Mouse (Mus musculus) lung, adult 18-20 months (tissue): ENCODE data around the gene Ncoa4.
A peak's percentile ranks its signal among the peaks of the same experiment; 100 is the strongest.

Experiments
- DNase-seq, 2 experiments: peaks; one replicate each; pipeline ENCODE4 v3.0.0; 2022; ENCODE audit warnings: mixed read lengths in 2 of 2

Gene Ncoa4

DNA sequence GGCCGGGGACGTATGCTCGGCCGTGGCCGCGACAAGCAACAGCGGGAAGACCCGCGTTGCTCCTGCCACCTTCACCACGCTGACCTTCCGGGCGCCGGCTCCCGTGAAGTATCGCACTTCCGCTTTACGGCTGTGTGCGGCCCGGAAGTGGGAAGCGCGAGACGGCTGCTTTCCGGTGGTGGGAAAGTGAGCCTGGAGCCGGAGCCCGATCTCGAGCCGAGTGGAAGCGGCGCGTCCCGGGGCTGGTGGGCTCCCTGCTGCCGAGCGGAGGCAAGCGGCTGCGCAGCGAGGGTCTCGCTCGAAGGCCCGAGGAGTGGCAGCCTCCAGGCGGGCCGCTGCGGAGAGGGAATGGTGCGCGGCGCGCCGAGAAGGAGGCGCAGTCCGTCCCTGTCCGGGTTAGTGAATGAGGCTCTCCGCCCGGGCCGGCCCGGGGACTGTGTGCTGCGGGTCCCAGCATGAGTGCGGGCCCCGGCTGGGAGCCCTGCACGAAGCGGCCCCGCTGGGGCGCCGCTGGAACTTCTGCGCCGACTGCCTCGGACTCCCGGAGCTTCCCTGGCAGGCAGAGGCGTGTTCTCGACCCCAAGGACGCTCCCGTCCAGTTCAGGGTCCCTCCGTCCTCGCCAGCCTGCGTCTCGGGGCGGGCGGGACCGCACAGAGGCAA, 42.3 kb downstream of the Ncoa4 start, which contains the start of the genes Timm23 and Parg:
Gene Timm23, minus strand, starts transcription at position 108 of the 661 bp plus-strand sequence.
Gene Parg, plus strand, starts transcription at position 159 of the 661 bp plus-strand sequence.
- DNase-seq, result peak; percentile 83 to 87

DNA sequence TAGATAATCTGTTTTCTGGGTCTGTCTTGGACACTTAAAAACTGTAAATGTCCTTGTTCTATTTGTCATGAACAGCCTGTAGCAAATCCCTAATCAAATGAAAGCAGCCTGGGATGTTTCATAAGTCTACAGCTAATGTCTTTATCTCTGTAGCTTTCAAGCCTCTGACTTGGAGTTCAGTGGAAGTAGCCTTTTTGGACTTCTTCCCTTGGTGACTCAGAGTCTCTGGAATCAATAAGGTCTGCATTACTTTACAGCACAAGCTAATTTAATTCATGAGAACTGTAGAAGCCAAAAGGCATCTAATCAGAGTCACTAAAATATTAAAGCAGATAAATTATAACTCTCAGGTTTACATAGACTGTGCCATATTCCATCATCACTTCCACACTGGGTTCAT, 66.9 kb downstream of the Ncoa4 start:
- no peak for DNase-seq

DNA sequence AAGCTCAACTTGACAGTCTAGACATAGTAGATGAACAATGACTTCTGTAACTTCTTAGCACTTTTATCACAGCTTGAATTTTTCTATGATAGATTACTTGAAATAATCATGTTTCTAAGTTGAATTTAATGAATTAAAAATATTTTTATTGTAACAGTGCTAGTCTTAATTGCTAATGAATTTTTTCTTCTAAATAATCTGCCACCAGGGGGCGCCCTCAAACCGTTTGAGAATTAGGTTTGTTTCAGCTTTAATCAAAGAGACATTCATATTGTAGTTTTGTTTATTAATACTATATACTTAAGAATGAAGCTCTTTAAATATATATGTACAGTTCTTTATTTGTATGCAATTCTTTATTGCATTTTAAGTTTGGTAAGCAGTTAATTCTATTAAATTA, 69.3 kb downstream of the Ncoa4 start:
- peak; percentile 5 to 29 for DNase-seq
